Mouse (Mus musculus): ENCODE measurements at regions not wholly inside any gene's neighbourhood (a gene's known extent, or its start where the extent isn't known, plus 50 kb on each side); places are given as distances from the start of the nearest gene placed in this dataset.

- TF ChIP-seq CTCF (IDR thresholded peaks at IDR 0.05; ENCODE audit: control insufficient read depth, insufficient read depth, low read length) (no peak), POLR2A (IDR thresholded peaks at IDR 0.05; ENCODE audit: borderline replicate concordance, control insufficient read depth, low read depth, low read length) (no peak)
Measured at GRCm38 (mm10) chr10:42068497-42068896, 50.3 kb upstream of the Armc2 start.
